Mouse (Mus musculus) cortical plate, adult 2 months (tissue): ENCODE measurements around the gene Eif4e1b.

ENCODE experiments used
- CTCF ChIP-seq: fragments of 200-500 bp; IDR thresholded peaks from 2 replicates; pipeline ENCODE4 v1.5.1; 2011; ENCODE audit warnings: mild to moderate bottlenecking, control low read depth, low read length; ENCODE audit not compliant: insufficient read depth; ENCODE audit errors: extremely low read depth
- POLR2A ChIP-seq: fragments of 200-500 bp; IDR thresholded peaks from 2 replicates; pipeline ENCODE4 v1.6.1; 2011; ENCODE audit warnings: mild to moderate bottlenecking, low read length, control low read depth; ENCODE audit not compliant: insufficient read depth; ENCODE audit errors: extremely low read depth

- TF ChIP-seq CTCF (no peak), POLR2A (no peak)
Observed at GRCm38 (mm10) chr13:54806434-54806976, 22.7 kb downstream of the Eif4e1b start.
